Mouse (Mus musculus) limb, embryonic 12.5 days (tissue): ENCODE measurements at regions not wholly inside any gene's neighbourhood (a gene's known extent, or its start where the extent isn't known, plus 50 kb on each side); places are given as distances from the start of the nearest gene placed in this dataset.
"Not testable (repeated sequence)": the region's sequence is repeated elsewhere in the genome, so short reads cannot be mapped to it uniquely, and the experiment has no call there.

Source experiments
- ATAC-seq: fragments of 200-750 bp; cut with Nextera tagmentation; 2 replicates; pipeline ENCODE4 v1.8.0; 2017; ENCODE audit warnings: low read depth, moderate TSS enrichment; ENCODE audit not compliant: insufficient number of reproducible peaks, insufficient read depth, low FRiP score, low TSS enrichment
- H3K27ac ChIP-seq: fragments of 300-500 bp; sonication (generic); 2 replicates; pipeline ENCODE4 v1.5.1; 2016; ENCODE audit warnings: mild to moderate bottlenecking, moderate library complexity
- H3K27me3 ChIP-seq: fragments of 300-500 bp; sonication (generic); 2 replicates; pipeline ENCODE4 v1.6.1; 2016; ENCODE audit warnings: mild to moderate bottlenecking, moderate library complexity
- H3K36me3 ChIP-seq: fragments of 300-500 bp; sonication (generic); 2 replicates; pipeline ENCODE4 v1.6.1; 2016; ENCODE audit warnings: mild to moderate bottlenecking, moderate library complexity
- H3K4me1 ChIP-seq: fragments of 300-500 bp; sonication (generic); replicated peaks from 2 replicates; pipeline ENCODE4 v1.6.1; 2016
- H3K4me2 ChIP-seq: fragments of 300-500 bp; sonication (generic); 2 replicates; pipeline ENCODE4 v1.6.1; 2016; ENCODE audit warnings: mild to moderate bottlenecking, moderate library complexity
- H3K4me3 ChIP-seq: fragments of 300-500 bp; sonication (generic); replicated peaks from 2 replicates; pipeline ENCODE4 v1.5.1; 2016; ENCODE audit warnings: mild to moderate bottlenecking
- H3K9ac ChIP-seq: fragments of 300-500 bp; sonication (generic); replicated peaks from 2 replicates; pipeline ENCODE4 v1.6.1; 2016; ENCODE audit warnings: mild to moderate bottlenecking, moderate library complexity
- H3K9me3 ChIP-seq: fragments of 300-500 bp; sonication (generic); 2 replicates; pipeline ENCODE4 v1.6.1; 2016; ENCODE audit warnings: mild to moderate bottlenecking, moderate library complexity
- WGBS: fragments of 180-500 bp; shearing (Covaris S2); methylation state at CpG from one replicate; pipeline ENCODE4 v1.1.7; 2016; 5-methylcytosine and 5-hydroxymethylcytosine counted together

GRCm38 (mm10) chr12:3109671-3110070 is 200.1 kb downstream of the Rab10 start:
- 81% methylated on average over 5 of the region's 5 CpGs for WGBS

GRCm38 (mm10) chr12:3101963-3102362 is 207.8 kb downstream of the Rab10 start:
- 62% methylated on average over 5 of the region's 5 CpGs for WGBS
- H3K4me1 ChIP-seq, H3K27me3 ChIP-seq, H3K4me3 ChIP-seq, H3K36me3 ChIP-seq, H3K27ac ChIP-seq, H3K4me2 ChIP-seq, H3K9ac ChIP-seq, H3K9me3 ChIP-seq, ATAC-seq: not testable (repeated sequence)

More at GRCm38 (mm10) chr12:3109671-3110070, 200.1 kb downstream of the Rab10 start:
- H3K27me3 ChIP-seq, H3K27ac ChIP-seq, H3K4me1 ChIP-seq, ATAC-seq, H3K4me2 ChIP-seq, H3K9ac ChIP-seq, H3K9me3 ChIP-seq, H3K4me3 ChIP-seq, H3K36me3 ChIP-seq: not testable (repeated sequence)

GRCm38 (mm10) chr12:3098175-3098574 is 211.6 kb downstream of the Rab10 start:
- not testable (repeated sequence) for H3K36me3 ChIP-seq, H3K4me2 ChIP-seq, H3K27me3 ChIP-seq, H3K9me3 ChIP-seq, H3K9ac ChIP-seq, H3K4me3 ChIP-seq, H3K27ac ChIP-seq, ATAC-seq, H3K4me1 ChIP-seq
- WGBS = 22% methylated on average over 2 of the region's 2 CpGs

GRCm38 (mm10) chr12:3094509-3094908 is 215.3 kb downstream of the Rab10 start:
- 94% methylated on average over 5 of the region's 5 CpGs for WGBS
- Histone ChIP-seq H3K36me3 (no peaks in the 10 kb centered on the region), H3K4me1 (no peaks in the 10 kb centered on the region), H3K4me3 (no peak overlapping the region), H3K27ac (no peak overlapping the region), H3K9ac (no peak overlapping the region), H3K9me3 (no peaks in the 10 kb centered on the region), H3K27me3 (no peaks in the 10 kb centered on the region), H3K4me2 (no peak overlapping the region)
- ATAC-seq = no peak

GRCm38 (mm10) chr12:3092974-3093373 is 216.8 kb downstream of the Rab10 start:
- not testable (repeated sequence) for H3K36me3 ChIP-seq, H3K4me2 ChIP-seq, H3K27ac ChIP-seq, H3K9ac ChIP-seq, H3K9me3 ChIP-seq, H3K27me3 ChIP-seq, ATAC-seq, H3K4me3 ChIP-seq, H3K4me1 ChIP-seq
- WGBS = 66% methylated on average over 2 of the region's 3 CpGs

- not testable (repeated sequence) for H3K36me3 ChIP-seq, H3K9ac ChIP-seq, H3K9me3 ChIP-seq, ATAC-seq, H3K27me3 ChIP-seq, H3K27ac ChIP-seq, H3K4me2 ChIP-seq, H3K4me1 ChIP-seq, H3K4me3 ChIP-seq
- WGBS = 83% methylated on average over 5 of the region's 5 CpGs
Measured at GRCm38 (mm10) chr12:3049546-3049945, 260.2 kb downstream of the Rab10 start.

GRCm38 (mm10) chr12:3018446-3018845 is 291.3 kb downstream of the Rab10 start:
- H3K4me3 ChIP-seq, H3K36me3 ChIP-seq, ATAC-seq, H3K27ac ChIP-seq, H3K4me2 ChIP-seq, H3K9ac ChIP-seq, H3K4me1 ChIP-seq, H3K27me3 ChIP-seq: not testable (repeated sequence)
- peaks cover 43% of the 10 kb centered on the region for H3K9me3 ChIP-seq
- WGBS = 90% methylated on average over 16 of the region's 16 CpGs

GRCm38 (mm10) chr12:3016777-3017176 is 293.0 kb downstream of the Rab10 start:
- 90% methylated on average over 8 of the region's 8 CpGs for WGBS
- H3K27ac ChIP-seq, H3K9ac ChIP-seq, ATAC-seq, H3K4me1 ChIP-seq, H3K4me3 ChIP-seq, H3K36me3 ChIP-seq, H3K27me3 ChIP-seq, H3K4me2 ChIP-seq: not testable (repeated sequence)
- H3K9me3 ChIP-seq = peaks cover 55% of the 10 kb centered on the region
